Mouse (Mus musculus): ENCODE results near the gene Pnpla2. TPM values are rescaled to one million over a fixed set of nuclear protein-coding genes. Genes with fewer than 3 reads are reported as not detected.

Gene Pnpla2
- polyA plus RNA-seq, 1 experiment = 353 TPM

GRCm38 (mm10) chr7:141426948-141427730 lies 27.9 kb upstream of the Pnpla2 start:
- TF ChIP-seq POLR2A (IDR thresholded peaks at IDR 0.05; ENCODE audit: low read depth, low read length) (no peak), CTCF (conservative IDR thresholded peaks at IDR 0.05; ENCODE audit: insufficient read depth, insufficient read length, low read depth, low read length) (no peak)
- Histone ChIP-seq H3K36me3 (ENCODE audit: control insufficient read depth, insufficient read depth, low read length) (no peaks in the 10 kb centered on the region), H3K4me1 (ENCODE audit: control insufficient read depth, insufficient read depth, low read length) (no peaks in the 10 kb centered on the region; the same call in 1 of the 2 replicates), H3K4me3 (ENCODE audit: insufficient read depth, low read depth, low read length) (no peak overlapping the region), H3K27me3 (replicated peaks; ENCODE audit: control insufficient read depth, insufficient read depth, low read length) (no peaks in the 10 kb centered on the region), H3K27ac (ENCODE audit: insufficient read depth, low read depth, low read length) (no peak overlapping the region)
- WGBS = 91% methylated on average over 12 of the region's 12 CpGs
- DNase-seq = no peak

GRCm38 (mm10) chr7:141428701-141429100 lies 26.3 kb upstream of the Pnpla2 start:
- DNase-seq = no peak
- no peak overlapping the region for H3K27ac ChIP-seq (ENCODE audit: insufficient read depth, low read depth, low read length)
- WGBS = 71% methylated on average over 5 of the region's 5 CpGs
- H3K36me3 ChIP-seq (ENCODE audit: control insufficient read depth, insufficient read depth, low read length) = no peaks in the 10 kb centered on the region
- no peaks in the 10 kb centered on the region for H3K27me3 ChIP-seq (replicated peaks; ENCODE audit: control insufficient read depth, insufficient read depth, low read length)
- H3K4me3 ChIP-seq (ENCODE audit: insufficient read depth, low read depth, low read length) = no peak overlapping the region
- H3K4me1 ChIP-seq (ENCODE audit: control insufficient read depth, insufficient read depth, low read length) = peaks cover 8% of the 10 kb centered on the region
- TF ChIP-seq CTCF (conservative IDR thresholded peaks at IDR 0.05; ENCODE audit: insufficient read depth, insufficient read length, low read depth, low read length) (no peak), POLR2A (IDR thresholded peaks at IDR 0.05; ENCODE audit: low read depth, low read length) (no peak)

- Histone ChIP-seq H3K27ac (ENCODE audit: insufficient read depth, low read depth, low read length) (no peak within 1 kb of the TSS), H3K4me3 (ENCODE audit: insufficient read depth, low read depth, low read length) (no peak within 1 kb of the TSS)
- peak; percentile 59 for DNase-seq
These were observed 25.7 kb upstream of the Pnpla2 start, which contains the start of gene Cend1 for GRCm38 (mm10) chr7:141429310-141429709. Cend1 (minus strand) TSS chr7:141429491.

DNA sequence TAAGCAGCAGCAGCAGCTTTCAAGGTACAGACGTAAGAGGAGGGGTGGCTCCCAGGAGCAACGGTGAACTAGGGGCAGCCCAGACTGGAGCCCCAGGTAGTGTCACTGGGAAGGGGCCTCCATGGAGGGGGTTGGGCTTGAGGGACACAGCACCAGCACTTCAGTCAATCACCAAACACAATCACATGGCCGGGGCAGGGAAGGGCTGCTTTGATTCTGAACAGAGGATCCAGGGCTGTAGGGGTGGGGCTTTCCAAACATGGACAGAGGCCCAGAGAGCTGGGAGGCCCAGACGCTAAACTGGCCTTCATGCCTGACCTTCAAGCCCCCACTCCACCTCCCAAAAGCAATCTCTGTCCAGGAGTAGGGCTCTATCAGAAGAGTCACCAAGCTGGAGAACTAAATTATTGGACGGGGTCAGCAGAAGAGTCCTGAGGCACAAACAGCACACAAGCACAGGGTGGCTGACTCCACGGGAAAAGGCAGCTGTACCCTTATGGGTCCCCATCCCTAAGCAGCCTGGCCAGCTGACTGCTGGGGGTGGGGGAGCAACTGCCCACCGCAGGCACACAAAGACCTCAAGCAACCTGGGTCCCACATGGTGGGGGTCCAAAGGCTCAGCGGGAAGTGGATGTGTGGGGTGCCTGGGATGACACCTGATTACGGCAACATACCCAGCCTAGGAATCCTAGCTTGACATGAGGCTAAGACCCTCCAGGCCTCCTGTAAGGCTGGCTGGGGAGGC lies 25.0 kb upstream of the Pnpla2 start:
- TF ChIP-seq CTCF (conservative IDR thresholded peaks at IDR 0.05; ENCODE audit: insufficient read depth, insufficient read length, low read depth, low read length) (no peak), POLR2A (IDR thresholded peaks at IDR 0.05; ENCODE audit: low read depth, low read length) (no peak)
- Histone ChIP-seq H3K4me1 (ENCODE audit: control insufficient read depth, insufficient read depth, low read length) (peaks cover 18% of the 10 kb centered on the region), H3K4me3 (ENCODE audit: insufficient read depth, low read depth, low read length) (no peak overlapping the region), H3K27ac (ENCODE audit: insufficient read depth, low read depth, low read length) (no peak overlapping the region), H3K36me3 (ENCODE audit: control insufficient read depth, insufficient read depth, low read length) (no peaks in the 10 kb centered on the region), H3K27me3 (replicated peaks; ENCODE audit: control insufficient read depth, insufficient read depth, low read length) (no peaks in the 10 kb centered on the region)
- DNase-seq = no peak
- WGBS = 74% methylated on average over 9 of the region's 9 CpGs

More at GRCm38 (mm10) chr7:141429310-141429709, 25.7 kb upstream of the Pnpla2 start, which contains the start of gene Cend1:
- peaks cover 12% of the 10 kb centered on the region for H3K4me1 ChIP-seq (ENCODE audit: control insufficient read depth, insufficient read depth, low read length)
- no peaks in the 10 kb centered on the region for H3K36me3 ChIP-seq (ENCODE audit: control insufficient read depth, insufficient read depth, low read length)
- no peak for TF ChIP-seq POLR2A (IDR thresholded peaks at IDR 0.05; ENCODE audit: low read depth, low read length)
- TF ChIP-seq CTCF (conservative IDR thresholded peaks at IDR 0.05; ENCODE audit: insufficient read depth, insufficient read length, low read depth, low read length) = no peak
- WGBS = 13% methylated on average over 19 of the region's 19 CpGs
- no peaks in the 10 kb centered on the region for H3K27me3 ChIP-seq (replicated peaks; ENCODE audit: control insufficient read depth, insufficient read depth, low read length)

- 95% methylated on average over 9 of the region's 9 CpGs for WGBS
- Histone ChIP-seq H3K4me3 (ENCODE audit: insufficient read depth, low read depth, low read length) (no peak overlapping the region), H3K4me1 (ENCODE audit: control insufficient read depth, insufficient read depth, low read length) (peaks cover 22% of the 10 kb centered on the region), H3K27me3 (replicated peaks; ENCODE audit: control insufficient read depth, insufficient read depth, low read length) (no peaks in the 10 kb centered on the region), H3K36me3 (ENCODE audit: control insufficient read depth, insufficient read depth, low read length) (no peaks in the 10 kb centered on the region), H3K27ac (ENCODE audit: insufficient read depth, low read depth, low read length) (no peak overlapping the region)
- TF ChIP-seq POLR2A (IDR thresholded peaks at IDR 0.05; ENCODE audit: low read depth, low read length) (no peak), CTCF (conservative IDR thresholded peaks at IDR 0.05; ENCODE audit: insufficient read depth, insufficient read length, low read depth, low read length) (no peak)
- no peak for DNase-seq
These were observed 24.3 kb upstream of the Pnpla2 start for GRCm38 (mm10) chr7:141430585-141431240.

DNA sequence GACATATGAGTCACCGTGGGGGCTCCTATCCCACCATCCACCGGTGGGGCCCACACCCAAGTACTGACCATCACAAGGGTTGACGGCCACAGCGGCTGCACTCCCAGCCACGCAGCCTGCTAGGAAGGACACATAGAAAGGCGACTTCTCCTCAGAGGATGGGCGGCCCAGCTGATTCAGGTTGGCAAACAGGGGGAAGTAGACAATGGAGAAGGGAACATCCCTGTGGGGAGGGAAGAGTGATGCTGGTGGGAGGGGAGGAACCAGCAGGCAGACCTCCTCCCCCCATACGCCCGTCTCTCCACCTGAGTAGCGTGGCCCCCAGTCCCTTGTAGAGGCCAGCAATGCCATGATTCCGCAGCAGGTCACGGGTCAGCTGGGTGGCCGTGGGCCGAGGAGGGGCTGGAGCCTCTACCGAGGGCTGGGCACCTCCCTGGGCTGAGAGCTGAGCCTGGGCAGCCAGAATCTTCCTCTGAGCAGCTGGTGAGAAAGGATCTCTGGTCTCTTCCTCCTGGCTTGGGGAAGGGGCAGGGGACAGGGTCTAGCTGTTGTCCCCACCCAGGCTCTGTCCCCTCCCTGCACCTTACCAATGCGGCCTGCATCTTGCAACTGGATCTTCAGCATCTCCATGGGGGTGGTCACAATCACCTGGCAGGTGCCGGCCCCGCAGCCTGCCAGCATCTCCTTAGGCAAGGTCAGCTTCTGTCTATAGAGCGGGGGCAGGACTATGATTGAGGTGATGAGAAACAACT lies 23.4 kb upstream of the Pnpla2 start:
- no peak for TF ChIP-seq CTCF (conservative IDR thresholded peaks at IDR 0.05; ENCODE audit: insufficient read depth, insufficient read length, low read depth, low read length)
- no peak for TF ChIP-seq POLR2A (IDR thresholded peaks at IDR 0.05; ENCODE audit: low read depth, low read length)
- Histone ChIP-seq H3K27ac (ENCODE audit: insufficient read depth, low read depth, low read length) (no peak overlapping the region), H3K27me3 (replicated peaks; ENCODE audit: control insufficient read depth, insufficient read depth, low read length) (no peaks in the 10 kb centered on the region), H3K4me3 (ENCODE audit: insufficient read depth, low read depth, low read length) (no peak overlapping the region), H3K36me3 (ENCODE audit: control insufficient read depth, insufficient read depth, low read length) (no peaks in the 10 kb centered on the region), H3K4me1 (ENCODE audit: control insufficient read depth, insufficient read depth, low read length) (peaks cover 31% of the 10 kb centered on the region)
- WGBS = 95% methylated on average over 19 of the region's 19 CpGs
- DNase-seq = no peak
